Mouse (Mus musculus) liver, adult 2 months (tissue): ENCODE data around the gene Homer2. TPM values are rescaled to one million over a fixed set of nuclear protein-coding genes. Genes with fewer than 3 reads are reported as not detected.

Experiments used
- DNase-seq: peaks from one replicate; pipeline ENCODE4 v3.0.0-alpha.2; 2011; ENCODE audit warnings: low read depth, low spot score; ENCODE audit errors: extremely low read depth
- H3K27ac ChIP-seq: fragments of 200-500 bp; replicated peaks from 2 replicates; pipeline ENCODE4 v1.5.1; 2012; ENCODE audit warnings: low read depth, mild to moderate bottlenecking, control low read depth, inconsistent platforms, low read length; ENCODE audit not compliant: insufficient read depth
- H3K27me3 ChIP-seq: fragments of 200-500 bp; 2 replicates; pipeline ENCODE4 v1.6.1; 2012; ENCODE audit warnings: mild to moderate bottlenecking, moderate library complexity, low read length, inconsistent platforms; ENCODE audit not compliant: control insufficient read depth, insufficient read depth
- H3K36me3 ChIP-seq: fragments of 200-500 bp; 2 replicates; pipeline ENCODE4 v1.6.1; 2012; ENCODE audit warnings: low read length, inconsistent platforms; ENCODE audit not compliant: control insufficient read depth, insufficient read depth
- H3K4me1 ChIP-seq: fragments of 200-500 bp; 2 replicates; pipeline ENCODE4 v1.6.1; 2011; ENCODE audit warnings: low read length; ENCODE audit not compliant: control insufficient read depth, insufficient read depth
- H3K4me3 ChIP-seq: fragments of 200-500 bp; 2 replicates; pipeline ENCODE4 v1.5.1; 2011; ENCODE audit warnings: low read depth, mild to moderate bottlenecking, control low read depth, low read length, moderate library complexity; ENCODE audit not compliant: insufficient read depth
- H3K79me2 ChIP-seq: fragments of 200-500 bp; 2 replicates; pipeline ENCODE4 v1.6.1; 2012; ENCODE audit warnings: inconsistent platforms, mild to moderate bottlenecking, low read length, moderate library complexity; ENCODE audit not compliant: control insufficient read depth, insufficient read depth
- H3K9ac ChIP-seq: fragments of 200-500 bp; 2 replicates; pipeline ENCODE4 v1.6.1; 2012; ENCODE audit warnings: low read depth, mild to moderate bottlenecking, control low read depth, inconsistent platforms, low read length
- CTCF ChIP-seq: fragments of 200-500 bp; IDR thresholded peaks from 2 replicates; pipeline ENCODE4 v1.5.1; 2011; ENCODE audit warnings: low read depth, low read length, control low read depth
- POLR2A ChIP-seq: fragments of 200-500 bp; IDR thresholded peaks from 2 replicates; pipeline ENCODE4 v1.6.1; 2011; ENCODE audit warnings: low read length, control low read depth; ENCODE audit not compliant: insufficient read depth; ENCODE audit errors: extremely low read depth
- WGBS: fragments of 180-500 bp; shearing (Covaris S2); methylation state at CpG from one replicate; pipeline ENCODE4 v1.1.7; 2018; 5-methylcytosine and 5-hydroxymethylcytosine counted together
- polyA plus RNA-seq: library from polyadenylated mRNA; depleted of rRNA; stranded (reverse); fragments of >200 nt; gene quantifications from 2 replicates; pipeline ENCODE4 v1.2.3, GENCODE M21; 2012
- total RNA-seq: library from RNA; depleted of rRNA; stranded (reverse); fragments of >200 nt; gene quantifications from 2 replicates; pipeline ENCODE4 v1.2.3, GENCODE M21; 2014

Homer2 gene
- total and polyA plus RNA-seq, 2 experiments, result 18.4 to 32.2 TPM

DNA sequence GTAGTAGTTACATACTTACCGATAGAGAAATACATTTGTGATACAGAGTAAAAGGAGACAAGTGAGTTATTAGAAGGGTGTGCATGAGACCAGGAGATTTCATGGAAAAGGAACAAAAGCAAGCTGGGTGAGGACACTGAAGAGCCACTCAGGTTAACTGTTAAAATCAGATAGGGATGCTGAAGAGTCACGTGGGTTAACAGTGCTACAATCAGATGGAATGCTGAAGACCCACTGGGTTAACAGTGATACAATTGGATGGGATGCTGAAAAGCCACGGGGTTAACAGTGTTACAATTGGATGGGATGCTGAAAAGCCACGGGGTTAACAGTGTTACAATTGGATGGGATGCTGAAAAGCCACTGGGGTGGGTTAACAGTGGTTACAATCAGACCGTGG, 102.3 kb downstream of the Homer2 start:
- no peak overlapping the region for H3K27ac ChIP-seq
- WGBS, result 85% methylated on average over 5 of the region's 5 CpGs
- no peak overlapping the region for H3K4me3 ChIP-seq
- no peaks in the 10 kb centered on the region for H3K4me1 ChIP-seq
- no peak for DNase-seq
- no peaks in the 10 kb centered on the region for H3K27me3 ChIP-seq
- H3K36me3 ChIP-seq, result no peaks in the 10 kb centered on the region; the same call in 1 of the 2 replicates
- no peaks in the 10 kb centered on the region for H3K79me2 ChIP-seq
- H3K9ac ChIP-seq, result no peak overlapping the region
- no peak for TF ChIP-seq POLR2A
- no peak for TF ChIP-seq CTCF

DNA sequence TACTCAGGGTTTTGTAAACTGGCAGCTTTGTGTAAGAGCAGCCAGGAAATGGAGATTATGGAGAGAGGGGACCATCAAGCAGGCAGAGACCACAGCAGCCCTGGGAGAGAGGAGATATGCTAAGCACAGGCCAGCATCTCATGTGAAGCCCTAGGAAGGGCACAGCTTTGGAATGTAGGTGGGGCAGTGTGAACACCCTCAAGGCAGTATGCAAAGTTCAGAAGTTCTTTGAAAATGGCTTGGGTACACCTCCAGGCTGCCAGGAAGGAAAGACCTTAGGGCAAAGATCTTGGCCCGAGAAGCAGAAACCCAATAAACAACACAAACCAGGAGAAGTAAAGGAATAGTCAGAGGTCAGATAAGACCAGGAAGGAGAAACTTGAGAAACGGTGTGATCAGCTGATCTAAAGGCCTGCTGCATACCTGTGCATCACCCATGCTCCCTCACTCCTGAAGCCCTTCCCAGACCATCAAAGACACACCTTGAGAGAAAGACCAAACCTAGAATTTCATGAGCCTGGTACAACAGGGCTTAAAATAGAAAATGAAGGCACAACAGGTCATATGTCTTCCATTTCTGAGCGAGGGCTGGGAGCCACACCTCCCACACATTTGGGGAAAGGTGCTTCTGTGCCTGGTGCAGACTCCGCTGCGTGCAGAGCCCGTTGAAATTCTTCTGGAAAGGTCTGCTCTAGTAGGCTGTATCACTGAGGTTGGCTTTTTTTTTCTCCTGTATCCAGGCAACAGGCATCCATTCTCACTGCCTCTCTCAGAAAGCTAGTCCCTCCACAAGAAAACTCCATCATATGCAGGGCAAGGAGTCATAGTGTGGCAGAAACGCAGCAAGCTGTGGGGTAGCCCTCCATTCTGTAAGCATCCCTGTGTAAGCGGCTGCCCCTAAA, 107.7 kb downstream of the Homer2 start:
- WGBS, result 73% methylated on average over 8 of the region's 8 CpGs
- Histone ChIP-seq H3K36me3 (peaks cover 29% of the 10 kb centered on the region), H3K4me1 (peaks cover 10% of the 10 kb centered on the region), H3K4me3 (no peak overlapping the region), H3K9ac (no peak overlapping the region), H3K79me2 (no peaks in the 10 kb centered on the region), H3K27me3 (no peaks in the 10 kb centered on the region), H3K27ac (no peak overlapping the region)
- no peak for DNase-seq
- no peak for TF ChIP-seq CTCF
- no peak for TF ChIP-seq POLR2A

DNA sequence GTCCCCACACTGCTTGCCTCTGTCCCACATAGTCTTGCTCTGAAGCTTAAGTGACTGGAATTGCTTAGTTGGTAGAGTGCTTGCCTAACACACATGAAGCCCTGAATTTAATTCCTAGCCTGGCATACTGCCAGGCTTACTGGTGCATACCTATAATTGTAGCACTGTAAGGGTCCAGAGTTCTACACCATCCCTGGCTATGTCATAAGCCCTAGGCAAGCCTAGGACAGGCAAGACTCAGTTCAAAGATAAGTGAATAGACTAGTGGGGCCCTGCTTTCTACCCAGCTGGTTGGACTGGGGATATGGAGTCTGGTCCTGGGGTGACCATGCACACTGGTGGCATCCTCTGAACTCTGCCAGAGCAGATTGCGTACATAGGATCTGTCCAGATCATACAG, 109.7 kb downstream of the Homer2 start:
- H3K4me3 ChIP-seq, result no peak overlapping the region

DNA sequence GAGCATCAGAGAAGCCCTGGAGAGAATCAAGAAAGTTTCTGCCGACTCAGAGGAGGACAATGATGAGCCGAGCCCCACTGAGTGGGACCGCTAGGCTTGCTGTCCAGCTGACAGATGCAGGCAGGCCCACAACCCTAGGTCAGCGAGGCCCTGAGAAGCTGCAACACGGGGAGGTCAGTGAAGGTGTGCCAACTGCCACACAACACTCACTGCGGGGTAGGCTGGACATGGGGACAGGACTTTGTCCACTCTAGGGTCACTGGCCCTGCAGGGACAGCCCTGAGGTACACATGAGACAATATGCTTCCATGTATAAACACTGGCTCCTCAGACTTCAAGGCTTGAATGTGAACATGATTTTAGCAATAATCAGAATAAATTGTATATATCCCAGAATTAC, 111.2 kb downstream of the Homer2 start:
- 22% methylated on average over 6 of the region's 6 CpGs for WGBS
- TF ChIP-seq POLR2A (no peak), CTCF (no peak; the same call in 1 of the 2 replicates)
- peaks cover 51% of the 10 kb centered on the region for H3K36me3 ChIP-seq
- H3K27me3 ChIP-seq, result no peaks in the 10 kb centered on the region
- H3K4me1 ChIP-seq, result peaks cover 28% of the 10 kb centered on the region
- H3K79me2 ChIP-seq, result no peaks in the 10 kb centered on the region
- H3K4me3 ChIP-seq, result no peak overlapping the region
- H3K27ac ChIP-seq, result peak overlapping the region; percentile 49
- no peak overlapping the region for H3K9ac ChIP-seq
- DNase-seq, result peak; percentile 96

More for the DNA sequence above, 109.7 kb downstream of the Homer2 start:
- H3K4me1 ChIP-seq, result peaks cover 19% of the 10 kb centered on the region
- 97% methylated on average over 1 of the region's 1 CpGs for WGBS
- no peak for DNase-seq
- no peaks in the 10 kb centered on the region for H3K27me3 ChIP-seq
- H3K36me3 ChIP-seq, result peaks cover 39% of the 10 kb centered on the region
- H3K27ac ChIP-seq, result no peak overlapping the region
- TF ChIP-seq CTCF (no peak), POLR2A (no peak)
- no peaks in the 10 kb centered on the region for H3K79me2 ChIP-seq
- H3K9ac ChIP-seq, result no peak overlapping the region

DNA sequence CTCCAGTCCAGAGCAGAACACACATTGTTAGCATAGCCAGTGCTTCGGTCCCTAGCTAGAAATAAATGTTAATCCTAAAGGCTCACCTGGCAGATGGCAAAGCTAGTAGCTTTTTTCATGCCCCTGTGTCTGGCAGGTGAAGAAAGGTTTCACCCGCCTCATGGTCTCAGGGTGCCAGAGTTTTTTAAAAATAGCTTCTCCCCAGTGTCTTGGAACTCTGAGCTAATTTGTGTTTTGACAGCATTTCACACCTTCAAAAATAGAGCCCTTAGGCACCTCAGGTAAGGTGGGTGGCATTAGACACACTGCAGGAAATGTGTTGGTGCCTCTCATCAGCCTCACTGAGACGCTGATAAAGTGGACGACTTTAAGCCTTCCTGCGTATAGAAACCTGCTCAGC, 112.3 kb downstream of the Homer2 start:
- no peaks in the 10 kb centered on the region for H3K27me3 ChIP-seq
- H3K36me3 ChIP-seq, result peaks cover 58% of the 10 kb centered on the region
- DNase-seq, result no peak
- H3K9ac ChIP-seq, result no peak overlapping the region
- no peak overlapping the region for H3K4me3 ChIP-seq
- peaks cover 28% of the 10 kb centered on the region for H3K4me1 ChIP-seq
- H3K27ac ChIP-seq, result peak overlapping the region; percentile 49
- H3K79me2 ChIP-seq, result no peaks in the 10 kb centered on the region
- WGBS, result 68% methylated on average over 5 of the region's 5 CpGs
- TF ChIP-seq CTCF (no peak), POLR2A (no peak)

DNA sequence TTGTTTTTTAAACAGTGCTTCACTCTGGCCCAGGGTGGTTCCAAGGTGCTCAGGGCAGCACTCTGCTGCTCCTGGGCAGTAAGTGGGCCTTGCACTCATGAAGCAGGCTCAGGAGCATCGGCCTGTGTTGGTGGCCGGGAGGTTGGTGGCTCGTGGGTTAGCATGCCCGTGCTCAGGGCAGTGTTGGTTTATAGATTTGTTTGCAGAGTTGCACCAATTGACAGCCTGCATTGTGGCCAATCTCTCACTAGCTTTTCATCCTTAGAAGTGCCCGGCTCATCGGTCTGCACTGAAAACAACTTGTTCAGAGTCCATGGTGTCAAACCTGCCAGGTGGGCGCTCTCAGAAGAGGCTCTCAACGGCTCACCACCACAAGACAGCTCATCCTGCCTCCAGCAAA, 113.9 kb downstream of the Homer2 start:
- peaks cover 2% of the 10 kb centered on the region; the same call in 1 of the 2 replicates for H3K79me2 ChIP-seq
- WGBS, result 20% methylated on average over 8 of the region's 8 CpGs
- H3K4me1 ChIP-seq, result peaks cover 32% of the 10 kb centered on the region
- no peak overlapping the region for H3K4me3 ChIP-seq
- DNase-seq, result peak; percentile 70
- peaks cover 55% of the 10 kb centered on the region for H3K36me3 ChIP-seq
- peak overlapping the region; percentile 83 for H3K27ac ChIP-seq
- no peaks in the 10 kb centered on the region for H3K27me3 ChIP-seq
- no peak for TF ChIP-seq POLR2A
- no peak for TF ChIP-seq CTCF
- peak overlapping the region; percentile 31 for H3K9ac ChIP-seq
